Mouse (Mus musculus): Measurements from ENCODE around the gene Gm364.

GRCm38 (mm10) chrX:57359316-57359715 lies 49.6 kb upstream of the Gm364 start:
- TF ChIP-seq CTCF (conservative IDR thresholded peaks at IDR 0.05; ENCODE audit: low read length) (no peak), POU5F1 (IDR thresholded peaks at IDR 0.05; ENCODE audit: borderline replicate concordance, low read length) (no peak)

All from E14TG2a.4 (cell line).